ENCODE assay signal across 23 mouse cellular contexts in genomic region chr2:163617232-163617863, GRCm38 (mm10). TPM values are rescaled to one million over a fixed set of nuclear protein-coding genes. Genes with fewer than 3 reads are reported as not detected.
A peak's percentile ranks its signal among the peaks of the same experiment; 100 is the strongest.
DNase-seq lines count a peak whose midpoint lies in the region; ATAC-seq and TF ChIP-seq lines count a peak whose summit lies in the region.
"Had no signal": no experiment of that assay in that cellular context is flagged by ENCODE, and none has a peak within 500 bp of the region (broad histone marks: within the 10 kb centered on the region; RNA-seq: fewer than 3 reads in every experiment).

No protein-coding gene starts in this region.

- intact Hi-C loops in heart, adult 2 months (cut with DNase I), result loop anchor here (2.0 kb wide), 1 partner anchor 13 kb away; no protein-coding TSS in a partner anchor

- DNase-seq in heart, adult 2 months, result no peak
- no peak for DNase-seq in testis, postnatal 14 days (ENCODE audit: low spot score)
- no peak for DNase-seq in lung, postnatal 0 days (ENCODE audit: low spot score)
- no peak for DNase-seq in lung, adult 18-20 months
- DNase-seq: cerebellum, adult 8-10 months; gastrocnemius, postnatal 25 days; heart, postnatal 14 days; kidney, postnatal 36 days; right cerebral cortex, adult 18-20 months; thymus, postnatal 14 days had no signal

- no peak for ATAC-seq in heart, embryonic 12.5 days (ENCODE audit: insufficient number of reproducible peaks, low FRiP score)
- ATAC-seq in megakaryocyte-erythroid progenitor cell, adult 5-6 weeks (replicated peaks; ENCODE audit: low FRiP score, low TSS enrichment, poor library complexity, severe bottlenecking), result peak; percentile 8; the same call in 1 of the 2 replicates
- ATAC-seq in lung, postnatal 0 days, result no peak
- ATAC-seq: forebrain, embryonic 15.5 days had no signal

- H3K27me3 ChIP-seq in heart, adult 2 months (ENCODE audit: control insufficient read depth, insufficient read depth, low read length), result no peaks in the 10 kb centered on the region
- H3K27me3 ChIP-seq in heart, embryonic 12.5 days (replicated peaks), result no peaks in the 10 kb centered on the region
- no peaks in the 10 kb centered on the region for H3K27me3 ChIP-seq in testis, adult 2 months (ENCODE audit: control insufficient read depth, insufficient read depth, low read length)
- no peaks in the 10 kb centered on the region for H3K27me3 ChIP-seq in lung, postnatal 0 days (replicated peaks; ENCODE audit: insufficient read depth, low read length)
- H3K27me3 ChIP-seq: forebrain, embryonic 15.5 days; hindbrain, embryonic 13.5 days; limb, embryonic 13.5 days; lung, embryonic 15.5 days; midbrain, embryonic 12.5 days; neural tube, embryonic 12.5 days; stomach, embryonic 15.5 days had no signal

- no peak overlapping the region for H3K4me3 ChIP-seq in heart, adult 2 months
- H3K4me3 ChIP-seq in heart, embryonic 12.5 days, result no peak overlapping the region
- no peak overlapping the region for H3K4me3 ChIP-seq in testis, adult 2 months (ENCODE audit: control insufficient read depth, low read depth, low read length)
- no peak overlapping the region for H3K4me3 ChIP-seq in lung, postnatal 0 days (ENCODE audit: low read depth, low read length)
- H3K4me3 ChIP-seq: erythroblast, embryonic 14.5 days; forebrain, embryonic 15.5 days; hindbrain, embryonic 13.5 days; limb, embryonic 13.5 days; lung, embryonic 15.5 days; midbrain, embryonic 12.5 days; neural tube, embryonic 12.5 days; stomach, embryonic 15.5 days had no signal

- H3K4me1 ChIP-seq in heart, adult 2 months (ENCODE audit: control insufficient read depth, insufficient read depth, low read length), result no peaks in the 10 kb centered on the region; the same call in 1 of the 2 replicates
- no peaks in the 10 kb centered on the region for H3K4me1 ChIP-seq in heart, embryonic 12.5 days (replicated peaks)
- H3K4me1 ChIP-seq in testis, adult 2 months (ENCODE audit: control insufficient read depth, insufficient read depth, low read length), result no peaks in the 10 kb centered on the region
- no peaks in the 10 kb centered on the region for H3K4me1 ChIP-seq in lung, postnatal 0 days (ENCODE audit: insufficient read depth, low read depth, low read length)
- H3K4me1 ChIP-seq: forebrain, embryonic 15.5 days; hindbrain, embryonic 13.5 days; limb, embryonic 13.5 days; lung, embryonic 15.5 days; midbrain, embryonic 12.5 days; neural tube, embryonic 12.5 days; stomach, embryonic 15.5 days had no signal

- H3K36me3 ChIP-seq in heart, adult 2 months (ENCODE audit: control insufficient read depth, insufficient read depth, low read length), result peaks cover 24% of the 10 kb centered on the region
- peaks cover 92% of the 10 kb centered on the region for H3K36me3 ChIP-seq in heart, embryonic 12.5 days
- peaks cover under 1% of the 10 kb centered on the region; the same call in 1 of the 2 replicates for H3K36me3 ChIP-seq in testis, adult 2 months (ENCODE audit: control insufficient read depth, insufficient read depth, low read length)
- peaks cover 28% of the 10 kb centered on the region for H3K36me3 ChIP-seq in lung, postnatal 0 days (ENCODE audit: insufficient read depth, low read length)

- TF ChIP-seq CTCF in heart, adult 2 months (IDR thresholded peaks at IDR 0.05), result no peak
- no peak for TF ChIP-seq CTCF in testis, adult 2 months (IDR thresholded peaks at IDR 0.05; ENCODE audit: control insufficient read depth, insufficient read depth, insufficient replicate concordance, low read depth, low read length)
- no peak for TF ChIP-seq CTCF in lung, postnatal 0 days (IDR thresholded peaks at IDR 0.05)

- H3K9ac ChIP-seq in heart, adult 2 months (ENCODE audit: low read depth, low read length), result no peak overlapping the region
- no peak overlapping the region for H3K9ac ChIP-seq in heart, embryonic 12.5 days
- no peak overlapping the region for H3K9ac ChIP-seq in lung, postnatal 0 days (replicated peaks; ENCODE audit: low read depth)
- H3K9ac ChIP-seq: forebrain, embryonic 15.5 days; hindbrain, embryonic 13.5 days; limb, embryonic 13.5 days; lung, embryonic 15.5 days; midbrain, embryonic 12.5 days; neural tube, embryonic 12.5 days; stomach, embryonic 15.5 days had no signal

- WGBS in heart, adult 2 months, result 77% methylated on average over 3 of the region's 3 CpGs
- WGBS in heart, embryonic 12.5 days, result 75% methylated on average over 3 of the region's 3 CpGs
- whole genome bisulfite sequencing in lung, postnatal 0 days, result 82% methylated on average over 3 of the region's 3 CpGs

- TF ChIP-seq POLR2A in heart, adult 2 months (IDR thresholded peaks at IDR 0.05; ENCODE audit: insufficient read depth, low read depth, low read length), result peak; percentile 12; the same call in 1 of the 2 replicates
- TF ChIP-seq POLR2A in testis, adult 2 months (IDR thresholded peaks at IDR 0.05; ENCODE audit: control insufficient read depth, low read depth, low read length), result no peak

- H3K4me2 ChIP-seq in heart, embryonic 12.5 days, result no peak overlapping the region
- no peak overlapping the region for H3K4me2 ChIP-seq in lung, postnatal 0 days (replicated peaks; ENCODE audit: low read depth, low read length)
- H3K4me2 ChIP-seq: forebrain, embryonic 15.5 days; heart, embryonic 11.5 days; hindbrain, embryonic 13.5 days; limb, embryonic 13.5 days; lung, embryonic 15.5 days; midbrain, embryonic 12.5 days; neural tube, embryonic 12.5 days; stomach, embryonic 15.5 days had no signal

- TF ChIP-seq EP300 in heart, adult 2 months (IDR thresholded peaks at IDR 0.05; ENCODE audit: insufficient read depth, low read depth, low read length), result no peak
- TF ChIP-seq EP300 in lung, postnatal 0 days (IDR thresholded peaks at IDR 0.05), result no peak

- no peaks in the 10 kb centered on the region; the same call in 1 of the 2 replicates for H3K79me2 ChIP-seq in heart, adult 2 months (replicated peaks; ENCODE audit: control insufficient read depth, insufficient read depth, low read length)

- H3K27ac ChIP-seq in heart, adult 2 months, result no peak overlapping the region
- H3K27ac ChIP-seq in heart, embryonic 12.5 days (ENCODE audit: poor library complexity, severe bottlenecking), result no peak overlapping the region
- H3K27ac ChIP-seq in testis, adult 2 months (ENCODE audit: control insufficient read depth, insufficient read depth, low read depth, low read length), result 0 out of 2 replicates have a peak overlapping the region, but pooled peaks have one; percentile 21
- no peak overlapping the region for H3K27ac ChIP-seq in lung, postnatal 0 days (ENCODE audit: low read length)
- H3K27ac ChIP-seq: forebrain, embryonic 15.5 days; hindbrain, embryonic 13.5 days; limb, embryonic 13.5 days; lung, embryonic 15.5 days; macrophage; midbrain, embryonic 12.5 days; neural tube, embryonic 12.5 days; stomach, embryonic 15.5 days had no signal

- peaks cover 4% of the 10 kb centered on the region; the same call in 1 of the 2 replicates for H3K9me3 ChIP-seq in heart, embryonic 12.5 days (replicated peaks)
- H3K9me3 ChIP-seq in lung, postnatal 0 days (ENCODE audit: low read length), result no peaks in the 10 kb centered on the region
- H3K9me3 ChIP-seq: forebrain, embryonic 15.5 days; hindbrain, embryonic 13.5 days; limb, embryonic 13.5 days; lung, embryonic 15.5 days; midbrain, embryonic 12.5 days; neural tube, embryonic 12.5 days; stomach, embryonic 15.5 days had no signal

RNA-seq across cellular contexts. Expression of gene Ttpal, which starts 15.2 kb away (rescaled TPM):
- total RNA-seq in heart, adult 2 months (2021), result 10 to 100 TPM; 11.0 to 13.6 TPM
- polyA plus RNA-seq in heart, adult 2 months (2012; rRNA removed), result 10.2 and 11.0 TPM in 2 replicates
- 26.9 and 27.8 TPM in 2 replicates for polyA plus RNA-seq in heart, embryonic 12.5 days (2016; fragmentation: Nextera tagmentation; extraction: Ambion mirVana)
- polyA plus RNA-seq in testis, adult 2 months (2012; rRNA removed), result 2.5 and 4.0 TPM in 2 replicates
- 15.6 and 27.3 TPM in 2 replicates for total RNA-seq in megakaryocyte-erythroid progenitor cell, adult 5-6 weeks (2014; fragmentation: Nextera tagmentation)
- 9.0 and 10.9 TPM in 2 replicates for total RNA-seq in megakaryocyte-erythroid progenitor cell, adult 5-6 weeks (2017)
- 17.2 and 20.0 TPM in 2 replicates for polyA plus RNA-seq in lung, postnatal 0 days (2015; fragmentation: Nextera tagmentation; extraction: Ambion mirVana)

RNA-seq across cellular contexts. Expression of gene Serinc3, which starts 27.6 kb away (rescaled TPM):
- total RNA-seq in heart, adult 2 months (2021), result 100 to 1,000 TPM; 294 to 351 TPM
- polyA plus RNA-seq in heart, adult 2 months (2012; rRNA removed), result 264 and 414 TPM in 2 replicates
- 67.7 and 76.7 TPM in 2 replicates for polyA plus RNA-seq in heart, embryonic 12.5 days (2016; fragmentation: Nextera tagmentation; extraction: Ambion mirVana)
- polyA plus RNA-seq in testis, adult 2 months (2012; rRNA removed), result 208 and 270 TPM in 2 replicates
- total RNA-seq in megakaryocyte-erythroid progenitor cell, adult 5-6 weeks (2014; fragmentation: Nextera tagmentation), result 438 and 460 TPM in 2 replicates
- total RNA-seq in megakaryocyte-erythroid progenitor cell, adult 5-6 weeks (2017), result 469 and 531 TPM in 2 replicates
- 96.7 and 106 TPM in 2 replicates for polyA plus RNA-seq in lung, postnatal 0 days (2015; fragmentation: Nextera tagmentation; extraction: Ambion mirVana)

RNA-seq across cellular contexts. Expression of gene Pkig, which starts 40.8 kb away (rescaled TPM):
- total RNA-seq in heart, adult 2 months (2021), result 100 to 1,000 TPM; 214 to 237 TPM
- 344 and 361 TPM in 2 replicates for polyA plus RNA-seq in heart, adult 2 months (2012; rRNA removed)
- 233 and 241 TPM in 2 replicates for polyA plus RNA-seq in heart, embryonic 12.5 days (2016; fragmentation: Nextera tagmentation; extraction: Ambion mirVana)
- 319 and 325 TPM in 2 replicates for polyA plus RNA-seq in testis, adult 2 months (2012; rRNA removed)
- 92.1 and 105 TPM in 2 replicates for total RNA-seq in megakaryocyte-erythroid progenitor cell, adult 5-6 weeks (2014; fragmentation: Nextera tagmentation)
- total RNA-seq in megakaryocyte-erythroid progenitor cell, adult 5-6 weeks (2017), result 38.2 and 70.3 TPM in 2 replicates
- 95.2 and 106 TPM in 2 replicates for polyA plus RNA-seq in lung, postnatal 0 days (2015; fragmentation: Nextera tagmentation; extraction: Ambion mirVana)
